7 mouse cellular contexts compared by ENCODE assay signal in the genomic region with DNA sequence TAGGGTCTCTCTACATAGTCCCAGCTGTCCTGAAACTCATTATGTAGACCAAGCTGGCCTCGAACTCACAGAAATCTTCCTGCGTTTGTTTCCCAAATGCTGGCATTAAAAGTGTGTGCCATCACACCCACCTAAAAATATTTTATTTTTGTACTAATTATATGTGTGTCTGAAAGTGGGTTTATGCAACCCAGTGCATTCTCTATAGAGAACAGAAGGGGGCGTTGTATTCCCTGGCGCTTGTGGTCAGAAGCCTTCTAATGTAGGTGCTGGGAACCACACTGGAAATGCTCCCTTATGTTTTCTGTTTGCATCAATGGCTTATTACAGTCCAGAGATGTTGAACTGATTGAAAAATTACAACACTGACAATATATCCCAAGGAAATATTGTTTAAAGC. TPM values are rescaled to one million over a fixed set of nuclear protein-coding genes. Genes with fewer than 3 reads are reported as not detected.
DNase-seq lines count a peak whose midpoint lies in the region; ATAC-seq and TF ChIP-seq lines count a peak whose summit lies in the region.

No protein-coding gene starts in this region.

- TF ChIP-seq CTCF in kidney, postnatal 0 days (IDR thresholded peaks at IDR 0.05; ENCODE audit: low read depth), result peak; percentile 51
- TF ChIP-seq CTCF in midbrain, postnatal 0 days (IDR thresholded peaks at IDR 0.05), result peak; percentile 62

- ATAC-seq in kidney, postnatal 0 days (replicated peaks; ENCODE audit: low FRiP score, low read depth), result no peak
- ATAC-seq in kidney, embryonic 14.5 days (ENCODE audit: low FRiP score, low TSS enrichment), result no peak
- ATAC-seq in hindbrain, embryonic 16.5 days, result no peak
- no peak for ATAC-seq in midbrain, postnatal 0 days (ENCODE audit: low FRiP score)

- H3K9me3 ChIP-seq in kidney, postnatal 0 days (replicated peaks; ENCODE audit: low read length), result no peaks in the 10 kb centered on the region
- no peaks in the 10 kb centered on the region for H3K9me3 ChIP-seq in kidney, embryonic 14.5 days (ENCODE audit: control insufficient read depth, low read length)
- H3K9me3 ChIP-seq in hindbrain, embryonic 16.5 days (ENCODE audit: control insufficient read depth, low read length), result no peaks in the 10 kb centered on the region
- H3K9me3 ChIP-seq in midbrain, postnatal 0 days (ENCODE audit: low read length), result no peaks in the 10 kb centered on the region

- H3K27ac ChIP-seq in kidney, postnatal 0 days, result no peak overlapping the region
- H3K27ac ChIP-seq in kidney, embryonic 14.5 days (ENCODE audit: low read depth, low read length), result no peak overlapping the region
- no peak overlapping the region for H3K27ac ChIP-seq in hindbrain, embryonic 16.5 days (ENCODE audit: low read depth, low read length)
- no peak overlapping the region for H3K27ac ChIP-seq in midbrain, postnatal 0 days (ENCODE audit: low read depth, low read length)

- WGBS in kidney, postnatal 0 days, result 51% methylated on average over 4 of the region's 4 CpGs
- WGBS in kidney, embryonic 14.5 days, result 57% methylated on average over 4 of the region's 4 CpGs
- 43% methylated on average over 4 of the region's 4 CpGs for WGBS in hindbrain, embryonic 16.5 days
- WGBS in midbrain, postnatal 0 days, result 44% methylated on average over 4 of the region's 4 CpGs

- peak overlapping the region; percentile 95; the same call in 1 of the 2 replicates for H3K4me2 ChIP-seq in kidney, postnatal 0 days (ENCODE audit: low read length)
- H3K4me2 ChIP-seq in kidney, embryonic 14.5 days (replicated peaks; ENCODE audit: low read depth, low read length), result no peak overlapping the region; the same call in 1 of the 2 replicates
- peak overlapping the region; percentile 25; the same call in 1 of the 2 replicates for H3K4me2 ChIP-seq in hindbrain, embryonic 16.5 days (ENCODE audit: low read length)
- peak overlapping the region; percentile 90 for H3K4me2 ChIP-seq in midbrain, postnatal 0 days (ENCODE audit: low read depth, low read length, poor library complexity, severe bottlenecking)

- no peaks in the 10 kb centered on the region for H3K27me3 ChIP-seq in kidney, postnatal 0 days (ENCODE audit: insufficient read depth, low read length)
- H3K27me3 ChIP-seq in kidney, embryonic 14.5 days (ENCODE audit: control insufficient read depth, insufficient read depth, low read length), result no peaks in the 10 kb centered on the region
- H3K27me3 ChIP-seq in hindbrain, embryonic 16.5 days (replicated peaks; ENCODE audit: control insufficient read depth, insufficient read depth, low read length), result no peaks in the 10 kb centered on the region
- H3K27me3 ChIP-seq in midbrain, postnatal 0 days (ENCODE audit: insufficient read depth, low read length), result no peaks in the 10 kb centered on the region

- DNase-seq in kidney, postnatal 0 days (ENCODE audit: low spot score), result peak; percentile 39
- DNase-seq in ZHBTc4 (ENCODE audit: low read depth, low spot score), result peak; percentile 61
- DNase-seq in midbrain, postnatal 0 days (ENCODE audit: low spot score), result peak; percentile 41
- DNase-seq in adrenal gland, adult 8-10 months, result no peak
- DNase-seq in frontal cortex, postnatal 36 days (ENCODE audit: low spot score in 2 of 2), result no peak

- no peaks in the 10 kb centered on the region for H3K4me1 ChIP-seq in kidney, postnatal 0 days (replicated peaks; ENCODE audit: insufficient read depth, low read length)
- no peaks in the 10 kb centered on the region for H3K4me1 ChIP-seq in kidney, embryonic 14.5 days (ENCODE audit: control insufficient read depth, insufficient read depth, low read length)
- peaks cover 5% of the 10 kb centered on the region for H3K4me1 ChIP-seq in hindbrain, embryonic 16.5 days (ENCODE audit: control insufficient read depth, insufficient read depth, low read depth, low read length)
- H3K4me1 ChIP-seq in midbrain, postnatal 0 days (ENCODE audit: insufficient read depth, low read length), result no peaks in the 10 kb centered on the region

- H3K36me3 ChIP-seq in kidney, postnatal 0 days (ENCODE audit: insufficient read depth, low read length), result no peaks in the 10 kb centered on the region
- H3K36me3 ChIP-seq in kidney, embryonic 14.5 days (ENCODE audit: control insufficient read depth, insufficient read depth, low read length), result no peaks in the 10 kb centered on the region
- H3K36me3 ChIP-seq in hindbrain, embryonic 16.5 days (ENCODE audit: control insufficient read depth, insufficient read depth, low read length), result no peaks in the 10 kb centered on the region; the same call in 1 of the 2 replicates
- no peaks in the 10 kb centered on the region for H3K36me3 ChIP-seq in midbrain, postnatal 0 days (ENCODE audit: insufficient read depth, low read length)

- no peak overlapping the region for H3K9ac ChIP-seq in kidney, postnatal 0 days (ENCODE audit: low read depth, low read length)
- H3K9ac ChIP-seq in kidney, embryonic 14.5 days (ENCODE audit: low read depth, low read length), result no peak overlapping the region
- no peak overlapping the region for H3K9ac ChIP-seq in hindbrain, embryonic 16.5 days (ENCODE audit: low read depth, low read length)
- H3K9ac ChIP-seq in midbrain, postnatal 0 days (replicated peaks; ENCODE audit: low read length, poor library complexity, severe bottlenecking), result no peak overlapping the region

- no peak overlapping the region for H3K4me3 ChIP-seq in kidney, postnatal 0 days (replicated peaks; ENCODE audit: low read depth, low read length)
- no peak overlapping the region for H3K4me3 ChIP-seq in kidney, embryonic 14.5 days (ENCODE audit: low read length)
- no peak overlapping the region for H3K4me3 ChIP-seq in hindbrain, embryonic 16.5 days (ENCODE audit: low read length)
- no peak overlapping the region for H3K4me3 ChIP-seq in midbrain, postnatal 0 days (ENCODE audit: low read depth, low read length)

RNA-seq across cellular contexts. Expression of a gene that starts 0.5 kb away (rescaled TPM):
- 6.1 and 6.9 TPM in 2 replicates for polyA plus RNA-seq in kidney, postnatal 0 days (2015; fragmentation: Nextera tagmentation; extraction: Ambion mirVana)
- polyA plus RNA-seq in kidney, embryonic 14.5 days (2014; fragmentation: Nextera tagmentation; extraction: Ambion mirVana), result 6.1 and 6.5 TPM in 2 replicates
- polyA plus RNA-seq in hindbrain, embryonic 16.5 days (2015; fragmentation: Nextera tagmentation; extraction: Ambion mirVana), result 14.3 and 16.3 TPM in 2 replicates
- 20.9 and 21.5 TPM in 2 replicates for total RNA-seq in midbrain, postnatal 0 days (2014; rRNA removed)
- polyA plus RNA-seq in midbrain, postnatal 0 days (2015; fragmentation: Nextera tagmentation; extraction: Ambion mirVana), result 14.3 and 14.5 TPM in 2 replicates
- 10 to 100 TPM in 3 of 4 experiments, 1 to 10 TPM in 1; 9.7 to 25.4 (median 21.2) TPM for total RNA-seq in adrenal gland, adult 8-10 months (2022)

RNA-seq across cellular contexts. Expression of a gene that starts 5.8 kb away (rescaled TPM):
- polyA plus RNA-seq in kidney, postnatal 0 days (2015; fragmentation: Nextera tagmentation; extraction: Ambion mirVana), result 16.2 and 18.6 TPM in 2 replicates
- polyA plus RNA-seq in kidney, embryonic 14.5 days (2014; fragmentation: Nextera tagmentation; extraction: Ambion mirVana), result 17.9 and 30.5 TPM in 2 replicates
- polyA plus RNA-seq in hindbrain, embryonic 16.5 days (2015; fragmentation: Nextera tagmentation; extraction: Ambion mirVana), result 33.4 and 38.2 TPM in 2 replicates
- total RNA-seq in midbrain, postnatal 0 days (2014; rRNA removed), result 31.0 and 34.0 TPM in 2 replicates
- polyA plus RNA-seq in midbrain, postnatal 0 days (2015; fragmentation: Nextera tagmentation; extraction: Ambion mirVana), result 24.5 and 28.0 TPM in 2 replicates
- 10 to 100 TPM; 32.3 to 48.7 (median 42.6) TPM for total RNA-seq in adrenal gland, adult 8-10 months (2022)

RNA-seq across cellular contexts. Expression of a gene that starts 31.9 kb away (rescaled TPM):
- 53.3 and 54.1 TPM in 2 replicates for polyA plus RNA-seq in kidney, postnatal 0 days (2015; fragmentation: Nextera tagmentation; extraction: Ambion mirVana)
- polyA plus RNA-seq in kidney, embryonic 14.5 days (2014; fragmentation: Nextera tagmentation; extraction: Ambion mirVana), result 48.0 and 53.6 TPM in 2 replicates
- polyA plus RNA-seq in hindbrain, embryonic 16.5 days (2015; fragmentation: Nextera tagmentation; extraction: Ambion mirVana), result 78.2 and 80.5 TPM in 2 replicates
- 51.9 and 65.7 TPM in 2 replicates for total RNA-seq in midbrain, postnatal 0 days (2014; rRNA removed)
- 77.8 and 79.7 TPM in 2 replicates for polyA plus RNA-seq in midbrain, postnatal 0 days (2015; fragmentation: Nextera tagmentation; extraction: Ambion mirVana)
- 10 to 100 TPM; 51.5 to 62.7 (median 55.9) TPM for total RNA-seq in adrenal gland, adult 8-10 months (2022)

Comparison
In these comparisons a context has a peak if more than half of its experiments do, and no peak if none do; other contexts are left out.
1. DNase-seq: peak in kidney, postnatal 0 days (single experiment), ZHBTc4 (single experiment) and midbrain, postnatal 0 days (single experiment); none in adrenal gland, adult 8-10 months (single experiment) and frontal cortex, postnatal 36 days (0 of 2).